Mouse (Mus musculus) heart, embryonic 13.5 days (tissue): Measurements from ENCODE around the gene Siglece. TPM values are rescaled to one million over a fixed set of nuclear protein-coding genes. Genes with fewer than 3 reads are reported as not detected.
"Not testable (repeated sequence)": the region's sequence is repeated elsewhere in the genome, so short reads cannot be mapped to it uniquely, and the experiment has no call there.

Source experiments
- ATAC-seq: fragments of 200-750 bp; cut with Nextera tagmentation; 2 replicates; pipeline ENCODE4 v1.8.0; 2017; ENCODE audit warnings: moderate TSS enrichment; ENCODE audit not compliant: insufficient number of reproducible peaks, low FRiP score, low TSS enrichment; ENCODE audit errors: extremely low read depth
- H3K27ac ChIP-seq: fragments of 300-500 bp; sonication (generic); replicated peaks from 2 replicates; pipeline ENCODE4 v1.5.1; 2015; ENCODE audit warnings: moderate library complexity, mild to moderate bottlenecking, inconsistent platforms
- H3K27me3 ChIP-seq: fragments of 300-500 bp; sonication (generic); replicated peaks from 2 replicates; pipeline ENCODE4 v1.6.1; 2015; ENCODE audit warnings: mild to moderate bottlenecking, inconsistent platforms
- H3K36me3 ChIP-seq: fragments of 300-500 bp; sonication (generic); 2 replicates; pipeline ENCODE4 v1.6.1; 2015; ENCODE audit warnings: mild to moderate bottlenecking, inconsistent platforms
- H3K4me1 ChIP-seq: fragments of 300-500 bp; sonication (generic); 2 replicates; pipeline ENCODE4 v1.6.1; 2015; ENCODE audit warnings: inconsistent platforms
- H3K4me2 ChIP-seq: fragments of 300-500 bp; sonication (generic); 2 replicates; pipeline ENCODE4 v1.6.1; 2015; ENCODE audit warnings: inconsistent platforms, mild to moderate bottlenecking, moderate library complexity
- H3K4me3 ChIP-seq: fragments of 300-500 bp; sonication (generic); 2 replicates; pipeline ENCODE4 v1.5.1; 2015; ENCODE audit warnings: moderate library complexity, mild to moderate bottlenecking, inconsistent platforms
- H3K9ac ChIP-seq: fragments of 300-500 bp; sonication (generic); 2 replicates; pipeline ENCODE4 v1.6.1; 2015; ENCODE audit warnings: inconsistent platforms, mild to moderate bottlenecking, moderate library complexity
- H3K9me3 ChIP-seq: fragments of 300-500 bp; sonication (generic); 2 replicates; pipeline ENCODE4 v1.6.1; 2016; ENCODE audit warnings: inconsistent platforms
- WGBS: fragments of 180-500 bp; shearing (Covaris S2); methylation state at CpG from one replicate; pipeline ENCODE4 v1.1.7; 2015; ENCODE audit warnings: mixed read lengths; 5-methylcytosine and 5-hydroxymethylcytosine counted together
- polyA plus RNA-seq: library from polyadenylated mRNA; unstranded; fragments of >200 nt; fragmentation: Nextera tagmentation; extraction: Ambion mirVana; gene quantifications from 2 replicates; pipeline ENCODE4 v1.2.1, GENCODE M21; 2015

Siglece gene
- polyA plus RNA-seq, 1 experiment from 2014 or later, result 0.52 TPM

- not testable (repeated sequence) for H3K4me1 ChIP-seq, H3K4me3 ChIP-seq, H3K9me3 ChIP-seq, H3K36me3 ChIP-seq, H3K4me2 ChIP-seq, H3K9ac ChIP-seq, H3K27ac ChIP-seq, ATAC-seq, H3K27me3 ChIP-seq
- 74% methylated on average over 4 of the region's 4 CpGs for WGBS
These were observed 7.3 kb upstream of the Siglece start for GRCm38 (mm10) chr7:43667221-43667620.

DNA sequence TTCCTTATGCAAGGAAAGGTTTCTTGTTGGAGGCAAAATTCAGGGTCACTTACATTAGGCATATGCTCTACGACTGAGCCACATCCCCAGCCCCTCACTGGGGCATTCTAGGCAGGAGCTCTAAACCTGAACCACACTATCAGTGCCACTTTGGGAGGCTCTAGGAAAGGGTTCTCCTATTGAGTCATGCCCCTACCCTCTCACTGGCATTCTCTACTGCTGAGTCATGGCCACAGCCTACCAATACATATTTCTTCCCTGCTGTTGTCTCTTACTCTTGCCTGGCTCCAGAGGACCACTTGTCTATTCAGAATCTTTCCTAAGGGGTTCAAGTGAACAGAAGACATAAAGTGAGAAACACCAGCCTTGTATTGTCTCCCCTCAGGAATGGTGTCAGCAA lies 2.8 kb upstream of the Siglece start:
- H3K27ac ChIP-seq, result no peak overlapping the region
- no peak overlapping the region for H3K4me3 ChIP-seq
- H3K27me3 ChIP-seq, result no peaks in the 10 kb centered on the region; the same call in 1 of the 2 replicates
- no peak overlapping the region for H3K4me2 ChIP-seq
- H3K36me3 ChIP-seq, result no peaks in the 10 kb centered on the region
- 59% methylated on average over 1 of the region's 1 CpGs for WGBS
- H3K4me1 ChIP-seq, result no peaks in the 10 kb centered on the region
- H3K9ac ChIP-seq, result no peak overlapping the region
- H3K9me3 ChIP-seq, result no peaks in the 10 kb centered on the region
- ATAC-seq, result no peak

DNA sequence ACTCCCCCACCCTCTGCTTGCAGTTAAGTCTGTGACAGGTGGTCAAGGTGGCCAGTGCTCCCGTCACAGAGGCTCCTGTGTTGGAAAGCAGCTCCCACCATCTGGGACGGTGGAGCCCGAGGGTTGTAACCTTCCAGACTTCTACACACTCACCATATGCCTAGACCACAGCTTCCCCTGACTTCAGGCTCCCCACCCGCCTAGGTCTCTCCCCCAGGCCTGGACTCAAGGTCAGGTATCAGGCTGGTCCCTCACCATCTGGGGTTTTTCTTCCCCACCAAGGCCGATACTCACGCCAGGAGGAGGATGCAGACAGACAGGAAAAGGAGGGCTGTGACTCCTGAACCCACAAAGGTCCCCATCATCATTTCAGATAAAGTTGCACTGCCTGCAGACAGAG lies 3.7 kb downstream of the Siglece start:
- Histone ChIP-seq H3K27ac (no peak overlapping the region), H3K4me1 (no peaks in the 10 kb centered on the region), H3K9me3 (0 out of 2 replicates have a peak, but pooled peaks cover 6% of the 10 kb centered on the region), H3K9ac (no peak overlapping the region), H3K4me2 (no peak overlapping the region), H3K36me3 (no peaks in the 10 kb centered on the region), H3K27me3 (no peaks in the 10 kb centered on the region; the same call in 1 of the 2 replicates), H3K4me3 (no peak overlapping the region)
- 49% methylated on average over 6 of the region's 6 CpGs for WGBS
- no peak for ATAC-seq

DNA sequence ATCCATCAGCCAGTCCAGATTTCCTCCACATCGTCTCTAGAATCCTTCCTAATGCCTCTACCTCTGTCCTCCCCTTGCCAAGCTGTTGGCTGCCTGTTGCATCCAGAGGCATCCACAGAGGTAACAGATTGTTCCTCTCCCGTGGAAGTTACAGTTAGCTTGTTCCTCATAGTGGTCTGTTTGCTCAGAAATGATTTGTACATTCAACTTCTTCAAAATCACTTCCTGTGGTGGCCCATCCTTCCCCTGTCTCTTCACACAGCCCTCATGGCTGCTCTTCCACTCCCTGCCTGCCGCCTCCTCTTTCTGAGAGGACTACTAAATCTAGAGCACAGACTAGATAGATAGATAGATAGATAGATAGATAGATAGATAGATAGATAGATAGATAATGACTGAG lies 5.4 kb downstream of the Siglece start:
- WGBS, result 59% methylated on average over 3 of the region's 3 CpGs
- H3K4me3 ChIP-seq, result no peak overlapping the region
- no peaks in the 10 kb centered on the region; the same call in 1 of the 2 replicates for H3K27me3 ChIP-seq
- no peak overlapping the region for H3K27ac ChIP-seq
- H3K36me3 ChIP-seq, result no peaks in the 10 kb centered on the region
- H3K4me2 ChIP-seq, result no peak overlapping the region
- 0 out of 2 replicates have a peak, but pooled peaks cover 7% of the 10 kb centered on the region for H3K9me3 ChIP-seq
- no peak for ATAC-seq
- no peaks in the 10 kb centered on the region for H3K4me1 ChIP-seq
- H3K9ac ChIP-seq, result no peak overlapping the region

DNA sequence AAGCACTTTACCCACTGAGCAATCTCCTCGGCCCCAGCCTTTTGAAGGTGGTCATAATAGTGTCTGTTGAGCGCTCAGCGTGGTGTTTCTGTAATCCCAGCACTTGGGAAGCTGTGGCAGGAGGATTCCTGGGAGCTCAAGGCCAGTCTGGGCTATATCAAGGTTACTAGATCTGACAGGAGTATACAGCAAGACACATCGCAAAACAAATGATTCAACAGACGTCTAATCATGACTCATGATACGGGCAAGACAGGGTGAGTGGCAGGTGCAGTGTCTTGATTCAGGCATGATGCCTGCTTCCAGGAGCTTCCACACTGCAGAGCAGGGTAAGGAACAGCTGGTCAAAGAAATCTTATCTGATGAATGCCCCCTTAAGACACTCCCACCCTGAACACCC lies 7.3 kb downstream of the Siglece start:
- Histone ChIP-seq H3K36me3 (no peaks in the 10 kb centered on the region), H3K9me3 (0 out of 2 replicates have a peak, but pooled peaks cover 7% of the 10 kb centered on the region), H3K4me3 (no peak overlapping the region), H3K27me3 (no peaks in the 10 kb centered on the region), H3K4me2 (no peak overlapping the region), H3K9ac (no peak overlapping the region), H3K27ac (no peak overlapping the region), H3K4me1 (no peaks in the 10 kb centered on the region)
- no peak for ATAC-seq
- WGBS, result 73% methylated on average over 6 of the region's 6 CpGs

DNA sequence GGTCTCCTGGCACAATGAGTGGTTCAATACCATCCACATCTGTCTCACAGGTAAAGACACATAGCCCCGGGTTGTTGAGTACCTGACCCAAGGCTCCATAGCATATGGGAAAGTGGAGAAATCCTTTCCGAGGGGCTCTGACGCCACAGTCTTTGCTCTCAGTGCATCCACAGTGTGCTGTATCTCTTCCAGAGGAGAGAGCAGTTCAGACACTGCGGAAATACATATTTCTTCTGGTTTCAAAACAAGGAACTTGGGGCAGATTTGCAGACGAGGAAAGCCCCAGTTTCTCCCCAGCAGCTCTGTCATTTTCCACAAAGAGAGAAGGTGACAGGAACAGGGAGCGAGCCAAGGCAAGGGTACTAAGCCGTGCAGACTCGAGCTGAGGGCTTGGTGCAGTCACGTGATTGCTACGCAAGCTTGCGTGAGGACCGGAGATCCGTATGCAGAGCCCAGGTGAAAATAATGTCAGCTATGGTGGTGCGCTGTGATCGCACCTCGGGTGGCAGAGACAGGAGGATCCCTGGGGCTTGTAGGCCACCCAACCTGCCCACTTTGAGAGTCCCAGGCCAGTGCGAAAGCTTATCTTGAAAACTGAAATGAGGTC lies 16.8 kb downstream of the Siglece start:
- H3K36me3 ChIP-seq, result no peaks in the 10 kb centered on the region
- no peak overlapping the region for H3K4me3 ChIP-seq
- H3K4me2 ChIP-seq, result no peak overlapping the region
- no peaks in the 10 kb centered on the region for H3K4me1 ChIP-seq
- 69% methylated on average over 17 of the region's 17 CpGs for WGBS
- no peak overlapping the region for H3K27ac ChIP-seq
- H3K9me3 ChIP-seq, result no peaks in the 10 kb centered on the region
- no peak for ATAC-seq
- H3K9ac ChIP-seq, result no peak overlapping the region
- H3K27me3 ChIP-seq, result no peaks in the 10 kb centered on the region

DNA sequence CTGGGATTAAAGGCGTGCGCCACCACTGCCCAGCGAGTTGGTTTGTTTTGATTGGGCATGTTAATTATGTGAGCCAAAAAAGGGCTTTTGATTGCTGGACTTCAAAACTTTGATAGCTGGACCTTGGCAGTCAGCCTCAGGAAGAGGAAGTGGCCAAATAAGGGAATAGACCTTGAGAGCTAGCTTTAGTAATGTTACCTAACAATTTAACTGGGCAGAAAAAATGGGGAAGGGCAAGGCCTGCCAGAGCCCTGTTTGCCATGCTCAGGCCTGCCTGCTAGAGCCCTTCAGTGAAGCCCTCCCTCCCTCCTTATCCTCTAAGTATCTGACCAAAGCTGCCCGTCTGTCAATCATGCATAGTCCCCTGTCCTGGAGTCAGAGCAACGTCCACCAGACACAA lies 17.4 kb downstream of the Siglece start:
- 67% methylated on average over 5 of the region's 5 CpGs for WGBS

GRCm38 (mm10) chr7:43637118-43637517 lies 22.8 kb downstream of the Siglece start:
- no peaks in the 10 kb centered on the region for H3K36me3 ChIP-seq
- H3K4me3 ChIP-seq, result no peak overlapping the region
- no peak overlapping the region for H3K27ac ChIP-seq
- no peak overlapping the region for H3K4me2 ChIP-seq
- ATAC-seq, result no peak
- H3K9ac ChIP-seq, result no peak overlapping the region
- H3K27me3 ChIP-seq, result no peaks in the 10 kb centered on the region
- H3K4me1 ChIP-seq, result no peaks in the 10 kb centered on the region
- 69% methylated on average over 1 of the region's 1 CpGs for WGBS
- no peaks in the 10 kb centered on the region for H3K9me3 ChIP-seq

More for the DNA sequence above, 17.4 kb downstream of the Siglece start:
- Histone ChIP-seq H3K9me3 (no peaks in the 10 kb centered on the region), H3K27me3 (no peaks in the 10 kb centered on the region), H3K4me1 (no peaks in the 10 kb centered on the region), H3K36me3 (no peaks in the 10 kb centered on the region), H3K27ac (no peak overlapping the region), H3K9ac (no peak overlapping the region), H3K4me2 (no peak overlapping the region), H3K4me3 (no peak overlapping the region)
- ATAC-seq, result no peak

DNA sequence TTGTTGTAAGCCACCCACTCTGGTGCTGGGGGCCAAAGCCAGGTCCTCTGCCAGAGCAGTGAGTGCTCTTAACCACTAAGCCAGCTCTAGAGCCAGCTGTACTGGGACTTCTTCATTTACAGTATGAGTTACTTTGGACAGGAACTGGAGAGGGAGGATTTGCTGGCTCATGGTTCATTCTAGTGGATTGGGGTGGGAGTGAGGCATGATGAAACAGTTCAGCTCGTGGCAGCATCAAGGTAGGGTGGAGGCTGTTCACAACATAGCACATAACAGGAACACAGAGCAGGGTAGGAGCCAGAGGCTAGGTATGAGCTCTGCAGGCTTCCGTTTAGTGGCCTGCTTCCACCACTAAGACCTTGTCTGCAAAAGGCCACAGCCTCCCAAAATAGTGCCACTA lies 23.8 kb downstream of the Siglece start:
- no peaks in the 10 kb centered on the region for H3K36me3 ChIP-seq
- ATAC-seq, result no peak
- H3K27ac ChIP-seq, result no peak overlapping the region
- 53% methylated on average over 2 of the region's 2 CpGs for WGBS
- H3K9ac ChIP-seq, result no peak overlapping the region
- no peak overlapping the region for H3K4me3 ChIP-seq
- H3K9me3 ChIP-seq, result no peaks in the 10 kb centered on the region
- H3K27me3 ChIP-seq, result no peaks in the 10 kb centered on the region
- H3K4me2 ChIP-seq, result no peak overlapping the region
- no peaks in the 10 kb centered on the region for H3K4me1 ChIP-seq

DNA sequence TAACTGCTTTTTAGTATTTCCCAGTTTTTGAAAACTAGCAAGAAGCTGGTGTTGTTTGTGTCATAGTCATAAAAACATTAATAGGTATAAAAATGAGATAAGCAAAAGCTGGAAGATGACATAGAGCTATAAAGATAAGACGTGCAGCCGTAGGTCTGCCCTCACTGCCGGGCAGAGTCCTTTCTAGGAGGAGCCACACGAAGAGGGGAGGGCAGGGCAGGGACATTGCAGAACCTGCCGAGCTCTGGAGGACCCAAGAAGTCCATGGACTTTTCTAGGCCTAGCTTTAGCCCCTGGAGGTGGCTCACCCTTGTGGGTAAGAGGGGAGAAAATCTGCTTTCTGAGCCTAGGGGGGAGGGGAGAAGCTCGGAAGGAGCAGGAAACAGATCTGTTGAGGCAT lies 25.5 kb downstream of the Siglece start, which contains the start of gene Ceacam18:
Ceacam18 (plus strand) TSS at position 208 of the 400 bp plus-strand sequence.
- Histone ChIP-seq H3K4me1 (no peaks in the 10 kb centered on the region), H3K27me3 (no peaks in the 10 kb centered on the region), H3K36me3 (no peaks in the 10 kb centered on the region), H3K9ac (no peak within 1 kb of the TSS), H3K27ac (no peak within 1 kb of the TSS), H3K4me3 (no peak within 1 kb of the TSS), H3K9me3 (no peaks in the 10 kb centered on the region), H3K4me2 (no peak within 1 kb of the TSS)
- 44% methylated on average over 6 of the region's 6 CpGs for WGBS
- no peak for ATAC-seq

DNA sequence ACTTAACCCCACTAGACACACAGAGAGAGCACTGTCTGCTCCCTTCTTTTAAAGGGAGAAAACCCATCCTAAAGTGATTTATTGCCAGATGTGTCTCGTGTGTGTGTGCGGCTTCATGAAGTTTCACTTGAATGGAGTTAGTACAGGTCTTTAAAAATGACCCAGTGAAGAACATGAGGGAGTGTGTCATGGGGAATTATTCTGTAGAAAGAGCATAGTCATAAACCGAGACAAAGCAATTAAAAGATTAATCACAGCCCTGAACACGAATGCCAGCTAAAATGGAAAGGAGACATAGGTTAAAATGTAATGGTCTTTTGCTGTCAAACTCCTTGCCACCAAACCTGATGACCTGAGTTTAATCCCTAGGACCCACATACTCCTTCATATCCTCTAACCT lies 26.0 kb downstream of the Siglece start:
- Histone ChIP-seq H3K9ac (no peak overlapping the region), H3K4me2 (no peak overlapping the region), H3K36me3 (no peaks in the 10 kb centered on the region), H3K27ac (no peak overlapping the region), H3K9me3 (no peaks in the 10 kb centered on the region), H3K27me3 (no peaks in the 10 kb centered on the region), H3K4me3 (no peak overlapping the region), H3K4me1 (no peaks in the 10 kb centered on the region)
- no peak for ATAC-seq
- 74% methylated on average over 4 of the region's 4 CpGs for WGBS

GRCm38 (mm10) chr7:43625794-43626422 lies 34.1 kb downstream of the Siglece start:
- Histone ChIP-seq H3K36me3 (no peaks in the 10 kb centered on the region), H3K27me3 (0 out of 2 replicates have a peak, but pooled peaks cover 3% of the 10 kb centered on the region), H3K27ac (no peak overlapping the region), H3K4me3 (no peak overlapping the region), H3K9ac (no peak overlapping the region), H3K9me3 (no peaks in the 10 kb centered on the region), H3K4me2 (no peak overlapping the region), H3K4me1 (no peaks in the 10 kb centered on the region)
- no peak for ATAC-seq
- WGBS, result 62% methylated on average over 8 of the region's 8 CpGs
